Mouse (Mus musculus) myocyte (in vitro differentiated cells): ENCODE results near the gene Slc40a1.

ENCODE experiments used
- CEBPB ChIP-seq: IDR thresholded peaks from 2 replicates; pipeline ENCODE4 v1.6.1; 2011; ENCODE audit warnings: mild to moderate bottlenecking, moderate library complexity; ENCODE audit not compliant: poor library complexity, insufficient read depth, severe bottlenecking
- MAX ChIP-seq: IDR thresholded peaks from one replicate; pipeline ENCODE4 v1.6.1; 2011; ENCODE audit warnings: low read depth, mild to moderate bottlenecking, control low read depth
- MYOD1 ChIP-seq, 3 experiments: IDR thresholded peaks; one replicate each; pipeline ENCODE4 v1.6.1; 2011; ENCODE audit warnings: control low read depth in 2 of 3, low read depth in 2 of 3, mild to moderate bottlenecking in 2 of 3, moderate library complexity in 1 of 3; ENCODE audit not compliant: insufficient read length in 2 of 3, control insufficient read depth in 1 of 3
- MYOG ChIP-seq, 3 experiments: IDR thresholded peaks; one replicate each; pipeline ENCODE4 v1.6.1; 2011; ENCODE audit warnings: control low read depth in 2 of 3, low read depth in 2 of 3, mild to moderate bottlenecking in 2 of 3; ENCODE audit not compliant: insufficient read length in 2 of 3, control insufficient read depth in 1 of 3, insufficient read depth in 1 of 3
- POLR2A ChIP-seq: IDR thresholded peaks from one replicate; pipeline ENCODE4 v1.6.1; 2011; ENCODE audit warnings: low read depth, mild to moderate bottlenecking, control low read depth, moderate library complexity; ENCODE audit not compliant: insufficient read length
- POLR2AphosphoS2 ChIP-seq: IDR thresholded peaks from one replicate; pipeline ENCODE4 v1.6.1; 2011; ENCODE audit warnings: low read depth, control low read depth; ENCODE audit not compliant: insufficient read length
- SRF ChIP-seq: IDR thresholded peaks from one replicate; pipeline ENCODE4 v1.6.1; 2011; ENCODE audit warnings: low read depth; ENCODE audit not compliant: control insufficient read depth, insufficient read length
- TCF12 ChIP-seq: IDR thresholded peaks from one replicate; pipeline ENCODE4 v1.6.1; 2011; ENCODE audit warnings: mild to moderate bottlenecking, control low read depth; ENCODE audit not compliant: poor library complexity, insufficient read depth, severe bottlenecking
- USF1 ChIP-seq: IDR thresholded peaks from one replicate; pipeline ENCODE4 v1.6.1; 2011; ENCODE audit warnings: low read depth, mild to moderate bottlenecking, control low read depth, moderate library complexity

GRCm38 (mm10) chr1:45947843-45948242, 21.5 kb upstream of the Slc40a1 start:
- TF ChIP-seq POLR2A, result no peak
- no peak for TF ChIP-seq MYOD1 (IDR thresholded peaks at IDR 0.05; ENCODE audit: control insufficient read depth in 1 of 3, insufficient read length in 2 of 3, low read depth in 2 of 3)
- TF ChIP-seq TCF12, result no peak
- TF ChIP-seq POLR2AphosphoS2, result no peak
- no peak for TF ChIP-seq CEBPB
- no peak for TF ChIP-seq MAX
- TF ChIP-seq USF1, result no peak
- no peak for TF ChIP-seq MYOG (IDR thresholded peaks at IDR 0.05; ENCODE audit: control insufficient read depth in 1 of 3, insufficient read depth in 1 of 3, insufficient read length in 2 of 3, low read depth in 2 of 3)
- TF ChIP-seq SRF, result no peak
